Mouse (Mus musculus): ENCODE data around the gene Upf3b.

GRCm38 (mm10) chrX:37110881-37111193 lies 715 bp upstream of the Upf3b start:
- TF ChIP-seq POLR2A (IDR thresholded peaks at IDR 0.05; ENCODE audit: low read depth, low read length), result no peak
- no peak for TF ChIP-seq CTCF (IDR thresholded peaks at IDR 0.05; ENCODE audit: borderline replicate concordance, insufficient read depth, low read length)

Data from embryonic fibroblast, embryonic 13.5 days (primary cell).